Mouse (Mus musculus) bone marrow, adult 2 months (tissue): ENCODE data around the gene Slc17a1. TPM values are rescaled to one million over a fixed set of nuclear protein-coding genes. Genes with fewer than 3 reads are reported as not detected.

Experiments
- H3K27ac ChIP-seq: fragments of 200-500 bp; 2 replicates; pipeline ENCODE4 v1.5.1; 2012; ENCODE audit warnings: low read depth, mild to moderate bottlenecking, control low read depth, inconsistent platforms, low read length; ENCODE audit not compliant: control insufficient read depth, poor library complexity, insufficient read depth
- H3K4me1 ChIP-seq: fragments of 200-500 bp; 2 replicates; pipeline ENCODE4 v1.6.1; 2011; ENCODE audit warnings: low read length; ENCODE audit not compliant: control insufficient read depth, insufficient read depth
- H3K4me3 ChIP-seq: fragments of 200-500 bp; replicated peaks from 2 replicates; pipeline ENCODE3; 2011; ENCODE audit warnings: mild to moderate bottlenecking, low read depth, low read length, control low read depth; ENCODE audit not compliant: control insufficient read depth
- CTCF ChIP-seq: fragments of 200-500 bp; IDR thresholded peaks from 2 replicates; pipeline ENCODE4 v1.5.1; 2011; ENCODE audit warnings: low read length, control low read depth; ENCODE audit not compliant: control insufficient read depth, insufficient read depth
- POLR2A ChIP-seq: fragments of 200-500 bp; IDR thresholded peaks from 2 replicates; pipeline ENCODE4 v1.6.1; 2011; ENCODE audit warnings: low read depth, mild to moderate bottlenecking, control low read depth, low read length, borderline replicate concordance; ENCODE audit not compliant: control insufficient read depth
- WGBS: fragments of 180-500 bp; shearing (Covaris S2); methylation state at CpG from one replicate; pipeline ENCODE4 v1.1.7; 2018; 5-methylcytosine and 5-hydroxymethylcytosine counted together
- polyA plus RNA-seq: library from polyadenylated mRNA; stranded (reverse); fragments of >200 nt; gene quantifications from 2 replicates; pipeline ENCODE4 v1.2.4, GENCODE M21; 2011; ENCODE audit warnings: low replicate concordance; ENCODE audit not compliant: missing spikeins, insufficient read depth, insufficient read length

Slc17a1 gene
- polyA plus RNA-seq, 1 experiment = not detected

- Histone ChIP-seq H3K4me3 (no peak overlapping the region), H3K4me1 (peaks cover 1% of the 10 kb centered on the region; the same call in 1 of the 2 replicates), H3K27ac (no peak overlapping the region)
- TF ChIP-seq POLR2A (no peak), CTCF (no peak)
- 59% methylated on average over 4 of the region's 4 CpGs for WGBS
Measured at GRCm38 (mm10) chr13:23917674-23918073, 50.1 kb downstream of the Slc17a1 start.

- H3K4me3 ChIP-seq = no peak overlapping the region
- no peak overlapping the region; the same call in 1 of the 2 replicates for H3K27ac ChIP-seq
- 76% methylated on average over 2 of the region's 2 CpGs for WGBS
- no peaks in the 10 kb centered on the region for H3K4me1 ChIP-seq
- TF ChIP-seq CTCF (no peak), POLR2A (no peak)
Measured at GRCm38 (mm10) chr13:23925792-23926191, 58.2 kb downstream of the Slc17a1 start.

- Histone ChIP-seq H3K4me3 (no peak overlapping the region), H3K27ac (no peak overlapping the region), H3K4me1 (no peaks in the 10 kb centered on the region)
- 62% methylated on average over 3 of the region's 3 CpGs for WGBS
- TF ChIP-seq CTCF = no peak
- TF ChIP-seq POLR2A = no peak
Measured at GRCm38 (mm10) chr13:23928637-23929036, 61.1 kb downstream of the Slc17a1 start.

GRCm38 (mm10) chr13:23930461-23930860 is 62.9 kb downstream of the Slc17a1 start:
- no peak overlapping the region for H3K27ac ChIP-seq
- TF ChIP-seq CTCF = no peak
- TF ChIP-seq POLR2A = no peak
- H3K4me1 ChIP-seq = no peaks in the 10 kb centered on the region
- 85% methylated on average over 9 of the region's 9 CpGs for WGBS
- H3K4me3 ChIP-seq = no peak overlapping the region

- 76% methylated on average over 11 of the region's 11 CpGs for WGBS
- no peak for TF ChIP-seq POLR2A
- TF ChIP-seq CTCF = no peak
- no peaks in the 10 kb centered on the region for H3K4me1 ChIP-seq
- no peak overlapping the region for H3K4me3 ChIP-seq
- H3K27ac ChIP-seq = no peak overlapping the region
Measured at GRCm38 (mm10) chr13:23930904-23931303, 63.4 kb downstream of the Slc17a1 start.

GRCm38 (mm10) chr13:23933421-23934210 is 66.1 kb downstream of the Slc17a1 start, which contains the start of gene Hist1h2ba:
TSS of gene Hist1h2ba (minus strand) at chr13:23934156.
- 90% methylated on average over 39 of the region's 39 CpGs for WGBS
- Histone ChIP-seq H3K4me1 (no peaks in the 10 kb centered on the region), H3K27ac (no peak within 1 kb of the TSS; the same call in 1 of the 2 replicates), H3K4me3 (no peak within 1 kb of the TSS)
- TF ChIP-seq CTCF = no peak
- no peak for TF ChIP-seq POLR2A

GRCm38 (mm10) chr13:23934211-23934520 is 66.6 kb downstream of the Slc17a1 start, which contains the start of gene Hist1h2aa:
TSS of gene Hist1h2aa (plus strand) at chr13:23934462.
- 92% methylated on average over 10 of the region's 10 CpGs for WGBS
- TF ChIP-seq POLR2A (no peak), CTCF (no peak)
- no peaks in the 10 kb centered on the region for H3K4me1 ChIP-seq
- H3K27ac ChIP-seq = no peak within 1 kb of the TSS; the same call in 1 of the 2 replicates
- H3K4me3 ChIP-seq = no peak within 1 kb of the TSS

- 85% methylated on average over 1 of the region's 1 CpGs for whole genome bisulfite sequencing
- no peaks in the 10 kb centered on the region for H3K4me1 ChIP-seq
- TF ChIP-seq POLR2A (no peak), CTCF (no peak)
- no peak overlapping the region for H3K27ac ChIP-seq
- H3K4me3 ChIP-seq = no peak overlapping the region
Measured at GRCm38 (mm10) chr13:23938699-23939098, 71.1 kb downstream of the Slc17a1 start.

- H3K4me3 ChIP-seq = no peak overlapping the region
- no peaks in the 10 kb centered on the region for H3K4me1 ChIP-seq
- 75% methylated on average over 6 of the region's 6 CpGs for WGBS
- H3K27ac ChIP-seq = no peak overlapping the region
- no peak for TF ChIP-seq POLR2A
- TF ChIP-seq CTCF = no peak
Measured at GRCm38 (mm10) chr13:23940291-23940690, 72.7 kb downstream of the Slc17a1 start.
